Mouse (Mus musculus) MEL (cell line): Measurements from ENCODE around the gene Pigk. TPM values are rescaled to one million over a fixed set of nuclear protein-coding genes. Genes with fewer than 3 reads are reported as not detected.

Experiments
- DNase-seq: peaks from one replicate; pipeline ENCODE4 v3.0.0; 2011; ENCODE audit warnings: low read depth, low spot score
- H3K27ac ChIP-seq: 2 replicates; pipeline ENCODE4 v1.5.1; 2012; ENCODE audit warnings: low read depth, mild to moderate bottlenecking, control low read depth, low read length, moderate library complexity; ENCODE audit not compliant: control insufficient read depth
- H3K27me3 ChIP-seq, 2 experiments: fragments of 150-350 bp in 1 of 2; sonication (generic) in 1 of 2; 2 replicates each; pipeline ENCODE4 v1.6.1; 2012; ENCODE audit warnings: low read length in 2 of 2, mild to moderate bottlenecking in 2 of 2, improper control_type of control experiment in 1 of 2, moderate library complexity in 1 of 2; ENCODE audit not compliant: insufficient read depth in 2 of 2, control insufficient read depth in 1 of 2
- H3K36me3 ChIP-seq, 2 experiments: 2 replicates each; pipeline ENCODE4 v1.6.1; 2012 to 2014; ENCODE audit warnings: low read length in 2 of 2, improper control_type of control experiment in 1 of 2, inconsistent platforms in 1 of 2, mild to moderate bottlenecking in 1 of 2; ENCODE audit not compliant: insufficient read depth in 2 of 2, control insufficient read depth in 1 of 2
- H3K4me1 ChIP-seq, 2 experiments: fragments of 150-350 bp in 1 of 2; sonication (generic) in 1 of 2; 2 replicates each; pipeline ENCODE4 v1.6.1; 2012; ENCODE audit warnings: low read length in 2 of 2, improper control_type of control experiment in 1 of 2, mild to moderate bottlenecking in 1 of 2; ENCODE audit not compliant: insufficient read depth in 2 of 2, control insufficient read depth in 1 of 2
- H3K4me3 ChIP-seq, 2 experiments: fragments of 150-350 bp in 1 of 2; sonication (generic) in 1 of 2; 2 replicates each; pipeline ENCODE4 v1.5.1; 2012; ENCODE audit warnings: low read depth in 2 of 2, low read length in 2 of 2, mild to moderate bottlenecking in 2 of 2, moderate library complexity in 2 of 2, control low read depth in 1 of 2, improper control_type of control experiment in 1 of 2; ENCODE audit not compliant: control insufficient read depth in 1 of 2, insufficient read depth in 1 of 2
- H3K79me2 ChIP-seq: 2 replicates; pipeline ENCODE4 v1.6.1; 2012; ENCODE audit warnings: mild to moderate bottlenecking, low read length, moderate library complexity; ENCODE audit not compliant: control insufficient read depth, poor library complexity, insufficient read depth
- H3K9ac ChIP-seq: 2 replicates; pipeline ENCODE4 v1.6.1; 2012; ENCODE audit warnings: low read depth, mild to moderate bottlenecking, control low read depth, low read length, moderate library complexity; ENCODE audit not compliant: control insufficient read depth, poor library complexity, severe bottlenecking
- H3K9me3 ChIP-seq: fragments of 150-350 bp; sonication (generic); replicated peaks from 2 replicates; pipeline ENCODE4 v1.6.1; 2012; ENCODE audit warnings: mild to moderate bottlenecking, low read length, improper control_type of control experiment, moderate library complexity; ENCODE audit not compliant: insufficient read depth
- BHLHE40 ChIP-seq: IDR thresholded peaks from 2 replicates; pipeline ENCODE4 v1.6.1; 2012; ENCODE audit warnings: low read depth, mild to moderate bottlenecking, inconsistent platforms, low read length, improper control_type of control experiment, borderline replicate concordance
- CHD1 ChIP-seq: IDR thresholded peaks from 2 replicates; pipeline ENCODE4 v1.6.1; 2012; ENCODE audit warnings: low read depth, mild to moderate bottlenecking, inconsistent platforms, low read length, improper control_type of control experiment
- CHD2 ChIP-seq: IDR thresholded peaks from 2 replicates; pipeline ENCODE4 v1.6.1; 2011; ENCODE audit warnings: low read length, improper control_type of control experiment
- CTCF ChIP-seq, 3 experiments: IDR thresholded peaks in 2 of 3; conservative IDR thresholded peaks in 1 of 3; 2 replicates each; pipeline ENCODE4 v1.5.1; 2011 to 2012; ENCODE audit warnings: low read length in 3 of 3, low read depth in 2 of 3, mild to moderate bottlenecking in 2 of 3, improper control_type of control experiment in 1 of 3, inconsistent platforms in 1 of 3, mixed read lengths in 1 of 3, moderate library complexity in 1 of 3; ENCODE audit not compliant: control insufficient read depth in 1 of 3, insufficient read depth in 1 of 3, poor library complexity in 1 of 3, severe bottlenecking in 1 of 3
- E2F4 ChIP-seq: IDR thresholded peaks from 2 replicates; pipeline ENCODE4 v1.6.1; 2011; ENCODE audit warnings: low read depth, low read length, improper control_type of control experiment, borderline replicate concordance
- ELF1 ChIP-seq: IDR thresholded peaks from 2 replicates; pipeline ENCODE4 v1.6.1; 2014; ENCODE audit warnings: low read depth, mild to moderate bottlenecking, inconsistent platforms, low read length, improper control_type of control experiment, moderate library complexity
- EP300 ChIP-seq, 2 experiments: IDR thresholded peaks; 2 replicates each; pipeline ENCODE4 v1.6.1; 2011; ENCODE audit warnings: improper control_type of control experiment in 2 of 2, low read length in 2 of 2, low read depth in 1 of 2, mild to moderate bottlenecking in 1 of 2
- ETS1 ChIP-seq: IDR thresholded peaks from 2 replicates; pipeline ENCODE4 v1.6.1; 2012; ENCODE audit warnings: low read depth, mild to moderate bottlenecking, inconsistent platforms, low read length, improper control_type of control experiment, moderate library complexity
- GABPA ChIP-seq: IDR thresholded peaks from 2 replicates; pipeline ENCODE4 v1.6.1; 2012; ENCODE audit warnings: low read depth, mild to moderate bottlenecking, inconsistent platforms, low read length, improper control_type of control experiment, moderate library complexity
- GATA1 ChIP-seq: IDR thresholded peaks from 2 replicates; pipeline ENCODE4 v1.6.1; 2011; ENCODE audit warnings: low read depth, low read length, improper control_type of control experiment
- HCFC1 ChIP-seq: IDR thresholded peaks from 2 replicates; pipeline ENCODE4 v1.6.1; 2012; ENCODE audit warnings: low read depth, mild to moderate bottlenecking, inconsistent platforms, low read length, improper control_type of control experiment, moderate library complexity
- JUND ChIP-seq: IDR thresholded peaks from 2 replicates; pipeline ENCODE4 v1.6.1; 2011; ENCODE audit warnings: low read depth, mild to moderate bottlenecking, improper control_type of control experiment, low read length
- KAT2A ChIP-seq: conservative IDR thresholded peaks from 2 replicates; pipeline ENCODE4 v1.6.1; 2012; ENCODE audit warnings: low read depth, low read length, improper control_type of control experiment, inconsistent platforms
- MAFK ChIP-seq: IDR thresholded peaks from 2 replicates; pipeline ENCODE4 v1.6.1; 2011; ENCODE audit warnings: low read depth, mild to moderate bottlenecking, low read length, improper control_type of control experiment, borderline replicate concordance
- MAX ChIP-seq: IDR thresholded peaks from 2 replicates; pipeline ENCODE4 v1.6.1; 2011; ENCODE audit warnings: low read length, improper control_type of control experiment
- MEF2A ChIP-seq: IDR thresholded peaks from 2 replicates; pipeline ENCODE4 v1.6.1; 2014; ENCODE audit warnings: low read depth, mild to moderate bottlenecking, inconsistent platforms, low read length, improper control_type of control experiment; ENCODE audit not compliant: poor library complexity, insufficient replicate concordance, severe bottlenecking; ENCODE audit errors: extremely low read depth
- MXI1 ChIP-seq: IDR thresholded peaks from 2 replicates; pipeline ENCODE4 v1.6.1; 2011; ENCODE audit warnings: mild to moderate bottlenecking, low read depth, low read length, improper control_type of control experiment
- MYB ChIP-seq: IDR thresholded peaks from 2 replicates; pipeline ENCODE4 v1.6.1; 2011; ENCODE audit warnings: mild to moderate bottlenecking, low read depth, low read length, improper control_type of control experiment
- MYC ChIP-seq: IDR thresholded peaks from 2 replicates; pipeline ENCODE4 v1.6.1; 2011; ENCODE audit warnings: low read depth, mild to moderate bottlenecking, low read length, improper control_type of control experiment, moderate library complexity
- NELFE ChIP-seq: IDR thresholded peaks from 2 replicates; pipeline ENCODE4 v1.6.1; 2011; ENCODE audit warnings: low read depth, low read length, improper control_type of control experiment
- NRF1 ChIP-seq: IDR thresholded peaks from 2 replicates; pipeline ENCODE4 v1.6.1; 2014; ENCODE audit warnings: low read depth, mild to moderate bottlenecking, inconsistent platforms, low read length, improper control_type of control experiment, moderate library complexity; ENCODE audit not compliant: poor library complexity, insufficient read depth, severe bottlenecking
- POLR2A ChIP-seq, 2 experiments: IDR thresholded peaks; 2 replicates each; pipeline ENCODE4 v1.6.1; 2011 to 2012; ENCODE audit warnings: low read length in 2 of 2, mild to moderate bottlenecking in 2 of 2, control low read depth in 1 of 2, improper control_type of control experiment in 1 of 2, low read depth in 1 of 2, moderate library complexity in 1 of 2; ENCODE audit not compliant: control insufficient read depth in 1 of 2, insufficient read depth in 1 of 2, poor library complexity in 1 of 2
- POLR2AphosphoS2 ChIP-seq: IDR thresholded peaks from 2 replicates; pipeline ENCODE4 v1.6.1; 2011; ENCODE audit warnings: low read length, improper control_type of control experiment
- POLR2AphosphoS5 ChIP-seq: IDR thresholded peaks from 2 replicates; pipeline ENCODE4 v1.6.1; 2012; ENCODE audit warnings: low read depth, borderline replicate concordance, mild to moderate bottlenecking, inconsistent platforms, low read length, moderate library complexity, mixed read lengths
- RAD21 ChIP-seq: IDR thresholded peaks from 2 replicates; pipeline ENCODE4 v1.6.1; 2011; ENCODE audit warnings: mild to moderate bottlenecking, low read depth, low read length, improper control_type of control experiment
- RCOR1 ChIP-seq: IDR thresholded peaks from 2 replicates; pipeline ENCODE4 v1.6.1; 2012; ENCODE audit warnings: low read depth, mild to moderate bottlenecking, inconsistent platforms, low read length, improper control_type of control experiment
- SIN3A ChIP-seq: IDR thresholded peaks from 2 replicates; pipeline ENCODE4 v1.6.1; 2012; ENCODE audit warnings: low read length, improper control_type of control experiment, inconsistent platforms
- SMC3 ChIP-seq: IDR thresholded peaks from 2 replicates; pipeline ENCODE4 v1.6.1; 2011; ENCODE audit warnings: low read depth, low read length, improper control_type of control experiment
- TAL1 ChIP-seq: IDR thresholded peaks from 2 replicates; pipeline ENCODE4 v1.6.1; 2012; ENCODE audit warnings: mild to moderate bottlenecking, inconsistent platforms, low read length, moderate library complexity, mixed read lengths
- TCF12 ChIP-seq: IDR thresholded peaks from 2 replicates; pipeline ENCODE4 v1.6.1; 2014; ENCODE audit warnings: low read depth, mild to moderate bottlenecking, inconsistent platforms, low read length, improper control_type of control experiment, moderate library complexity
- UBTF ChIP-seq: IDR thresholded peaks from 2 replicates; pipeline ENCODE4 v1.6.1; 2012; ENCODE audit warnings: low read depth, mild to moderate bottlenecking, inconsistent platforms, low read length, improper control_type of control experiment, moderate library complexity, borderline replicate concordance; ENCODE audit not compliant: insufficient read depth
- USF1 ChIP-seq: IDR thresholded peaks from 2 replicates; pipeline ENCODE4 v1.6.1; 2014; ENCODE audit warnings: low read depth, mild to moderate bottlenecking, inconsistent platforms, low read length, improper control_type of control experiment, moderate library complexity
- USF2 ChIP-seq, 2 experiments: IDR thresholded peaks; 2 replicates each; pipeline ENCODE4 v1.6.1; 2011 to 2012; ENCODE audit warnings: improper control_type of control experiment in 2 of 2, low read length in 2 of 2, borderline replicate concordance in 1 of 2, inconsistent platforms in 1 of 2, low read depth in 1 of 2, mild to moderate bottlenecking in 1 of 2; ENCODE audit not compliant: insufficient read depth in 1 of 2
- ZC3H11A ChIP-seq: IDR thresholded peaks from 2 replicates; pipeline ENCODE4 v1.6.1; 2012; ENCODE audit warnings: low read depth, mild to moderate bottlenecking, inconsistent platforms, low read length, improper control_type of control experiment
- ZKSCAN1 ChIP-seq: IDR thresholded peaks from 2 replicates; pipeline ENCODE4 v1.6.1; 2012; ENCODE audit warnings: low read depth, mild to moderate bottlenecking, inconsistent platforms, low read length, improper control_type of control experiment, moderate library complexity
- ZMIZ1 ChIP-seq: IDR thresholded peaks from 2 replicates; pipeline ENCODE4 v1.6.1; 2012; ENCODE audit warnings: low read depth, mild to moderate bottlenecking, inconsistent platforms, low read length, improper control_type of control experiment, moderate library complexity
- ZNF384 ChIP-seq: IDR thresholded peaks from 2 replicates; pipeline ENCODE4 v1.6.1; 2012; ENCODE audit warnings: low read depth, mild to moderate bottlenecking, inconsistent platforms, low read length, improper control_type of control experiment
- polyA plus RNA-seq, 2 experiments: library from polyadenylated mRNA; stranded (reverse) in 1 of 2; unstranded in 1 of 2; fragments of >175 nt in 1 of 2; fragments of >200 nt in 1 of 2; gene quantifications; 2 replicates each; pipeline versions ENCODE4 v1.2.1 to v1.2.4; 2012; ENCODE audit warnings: low replicate concordance in 2 of 2, low read depth in 1 of 2; ENCODE audit not compliant: insufficient read length in 2 of 2, insufficient read depth in 1 of 2, missing spikeins in 1 of 2
- total RNA-seq: library from RNA; depleted of rRNA; stranded (reverse); fragments of 300-350 nt; gene quantifications from 2 replicates; pipeline ENCODE4 v1.2.3, GENCODE M21; 2012

The Pigk gene
- total and polyA plus RNA-seq, 3 experiments: 14.6 to 17.8 TPM; not detected in 1

- DNase-seq: peak; percentile 92
- H3K4me3 ChIP-seq: peak overlapping the region; percentile 76 to 80
- H3K27ac ChIP-seq: peak overlapping the region; percentile 96
- peaks cover 6% of the 10 kb centered on the region; the same call in 1 of the 2 replicates for H3K79me2 ChIP-seq
- H3K9me3 ChIP-seq: no peaks in the 10 kb centered on the region
- peaks cover 0 to 43% of the 10 kb centered on the region in 2 experiments; a peak in 2 of 4 replicates for H3K36me3 ChIP-seq
- H3K9ac ChIP-seq: peak overlapping the region; percentile 87
- H3K27me3 ChIP-seq: no peaks in the 10 kb centered on the region
- peaks cover 18 to 53% of the 10 kb centered on the region in 2 experiments for H3K4me1 ChIP-seq
- no peak for TF ChIP-seq ZNF384
- peak; percentile 75 for TF ChIP-seq SIN3A
- peak; percentile 37; the same call in 1 of the 2 replicates for TF ChIP-seq ETS1
- peak; percentile 81; the same call in 1 of the 2 replicates for TF ChIP-seq POLR2AphosphoS5
- peak; percentile 75 for TF ChIP-seq USF1
- no peak for TF ChIP-seq MAFK
- peak; percentile 98 for TF ChIP-seq ZMIZ1
- TF ChIP-seq MXI1: no peak
- TF ChIP-seq MYC: 0 out of 2 replicates have a peak, but pooled peaks have one; percentile 65
- TF ChIP-seq CTCF (IDR thresholded peaks at IDR 0.05 in 2 of 3, conservative IDR thresholded peaks at IDR 0.05 in 1 of 3; ENCODE audit: control insufficient read depth in 1 of 3, insufficient read depth in 1 of 3, low read depth in 2 of 3, low read length in 3 of 3, poor library complexity in 1 of 3, severe bottlenecking in 1 of 3): no peak
- peak; percentile 96 for TF ChIP-seq NELFE
- no peak for TF ChIP-seq BHLHE40
- TF ChIP-seq MEF2A: no peak
- peak; percentile 79 for TF ChIP-seq HCFC1
- TF ChIP-seq RCOR1: no peak
- no peak for TF ChIP-seq USF2 (IDR thresholded peaks at IDR 0.05; ENCODE audit: borderline replicate concordance in 1 of 2, insufficient read depth in 1 of 2, low read depth in 1 of 2, low read length in 2 of 2)
- TF ChIP-seq RAD21: no peak
- peak in 1 of 2 experiments; percentile 17; a peak in 1 of 4 replicates for TF ChIP-seq EP300 (IDR thresholded peaks at IDR 0.05; ENCODE audit: low read depth in 1 of 2, low read length in 2 of 2)
- peak; percentile 73 for TF ChIP-seq TCF12
- peak; percentile 93 for TF ChIP-seq POLR2AphosphoS2
- TF ChIP-seq NRF1: no peak
- TF ChIP-seq UBTF: no peak
- TF ChIP-seq KAT2A: peak; percentile 40; the same call in 1 of the 2 replicates
- TF ChIP-seq JUND: no peak
- 0 out of 2 replicates have a peak, but pooled peaks have one; percentile 18 for TF ChIP-seq GATA1
- TF ChIP-seq CHD2: peak; percentile 16; the same call in 1 of the 2 replicates
- no peak for TF ChIP-seq ZC3H11A
- TF ChIP-seq E2F4: no peak
- TF ChIP-seq MAX: peak; percentile 70; the same call in 1 of the 2 replicates
- no peak for TF ChIP-seq CHD1
- no peak for TF ChIP-seq MYB
- peak; percentile 66 to 96 for TF ChIP-seq POLR2A (IDR thresholded peaks at IDR 0.05; ENCODE audit: control insufficient read depth in 1 of 2, insufficient read depth in 1 of 2, low read depth in 1 of 2, low read length in 2 of 2, poor library complexity in 1 of 2)
- no peak for TF ChIP-seq GABPA
- TF ChIP-seq TAL1: no peak
- TF ChIP-seq ELF1: peak; percentile 97
- no peak for TF ChIP-seq ZKSCAN1
- TF ChIP-seq SMC3: no peak
Measured at GRCm38 (mm10) chr3:152929788-152930281, 215.9 kb downstream of the Pigk start.
